Mouse (Mus musculus) erythroid progenitor cell, adult 5-6 weeks (primary cell): ENCODE measurements around the gene Vsx2. TPM values are rescaled to one million over a fixed set of nuclear protein-coding genes. Genes with fewer than 3 reads are reported as not detected.

ENCODE experiments used
- ATAC-seq: replicated peaks from 2 replicates; pipeline ENCODE4 v1.8.0; 2016; ENCODE audit warnings: moderate number of reproducible peaks, mild to moderate bottlenecking, moderate TSS enrichment, inconsistent platforms; ENCODE audit not compliant: poor library complexity, low FRiP score, severe bottlenecking
- total RNA-seq, 2 experiments: library from RNA; stranded (forward) in 1 of 2; stranded (reverse) in 1 of 2; fragments of 150-400 nt in 1 of 2; fragments of 186-747, 209-891 nt in 1 of 2; gene quantifications; 2 replicates each; pipeline versions ENCODE4 v1.2.3 to v1.2.4; 2015 to 2017; ENCODE audit warnings: low replicate concordance in 2 of 2

The Vsx2 gene
- total RNA-seq, 2 experiments from 2014 or later = not detected

DNA sequence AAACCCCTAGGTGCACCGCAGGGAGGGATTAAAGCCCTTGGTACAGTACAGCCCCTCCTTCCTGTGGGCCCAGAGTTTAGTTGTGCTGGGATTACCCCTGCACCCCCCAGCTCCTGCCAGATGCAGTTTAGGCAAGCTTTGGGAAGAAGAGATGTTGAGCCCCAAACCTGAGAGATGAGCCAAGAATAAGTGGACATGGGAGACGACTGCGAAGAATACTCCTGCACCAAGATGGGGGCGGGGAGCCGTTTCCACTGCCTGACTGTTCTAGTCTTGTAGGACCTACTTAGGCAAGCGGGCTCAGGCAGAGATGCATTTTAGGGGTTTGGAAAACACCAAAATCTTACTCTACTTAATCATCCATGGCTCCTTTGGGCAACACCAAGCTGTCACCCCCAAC is 70.7 kb downstream of the Vsx2 start:
- no peak for ATAC-seq

DNA sequence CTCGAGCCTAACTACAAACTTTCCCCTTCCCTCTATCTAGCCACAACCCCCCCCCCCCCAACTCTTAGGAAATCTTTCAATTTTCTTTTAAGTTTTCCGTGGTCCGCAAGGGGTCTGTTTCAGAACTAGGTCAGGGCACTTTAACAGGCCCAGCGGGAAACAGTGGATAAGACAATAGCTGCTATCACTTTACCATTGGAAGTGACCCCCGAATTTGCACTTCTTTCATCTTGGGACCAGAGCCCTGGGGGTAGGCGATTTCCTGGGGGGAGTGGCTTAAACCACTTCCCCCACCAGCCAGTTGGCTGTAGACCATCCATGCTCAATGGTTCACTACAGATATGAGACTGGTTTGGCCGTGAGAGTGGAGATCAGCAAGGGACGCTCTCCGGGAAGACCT is 71.1 kb downstream of the Vsx2 start, which contains the start of gene Vrtn:
Vrtn (plus strand) TSS at position 366 of the 400 bp plus-strand sequence.
- no peak for ATAC-seq

Other genes starting within 250 kb of the Vsx2 start
- gene Coq6, start 208.1 kb upstream of the Vsx2 start, total RNA-seq (2015; ENCODE audit: low replicate concordance) = 17.2 and 19.5 TPM in 2 replicates
- 5.6 and 14.4 TPM in 2 replicates for gene Coq6, start 208.1 kb upstream of the Vsx2 start, total RNA-seq (2017; ENCODE audit: low replicate concordance)
- gene Fam161b, start 207.9 kb upstream of the Vsx2 start, total RNA-seq (2015; ENCODE audit: low replicate concordance) = 2.9 TPM in 1 of 2 replicates, not detected in the other
- gene Fam161b, start 207.9 kb upstream of the Vsx2 start, total RNA-seq (2017; ENCODE audit: low replicate concordance) = 3.6 and 3.7 TPM in 2 replicates
- gene Entpd5, start 160.7 kb upstream of the Vsx2 start, total RNA-seq (2015; ENCODE audit: low replicate concordance) = 8.6 and 17.2 TPM in 2 replicates
- gene Entpd5, start 160.7 kb upstream of the Vsx2 start, total RNA-seq (2017; ENCODE audit: low replicate concordance) = 4.8 and 9.2 TPM in 2 replicates
- gene Bbof1, start 160.7 kb upstream of the Vsx2 start, total RNA-seq (2015; ENCODE audit: low replicate concordance) = not detected in 2 replicates
- gene Bbof1, start 160.7 kb upstream of the Vsx2 start, total RNA-seq (2017; ENCODE audit: low replicate concordance) = 2.6 and 9.1 TPM in 2 replicates
- gene Rnf113a2, start 152.6 kb upstream of the Vsx2 start, total RNA-seq (2015; ENCODE audit: low replicate concordance) = 29.8 and 29.9 TPM in 2 replicates
- gene Rnf113a2, start 152.6 kb upstream of the Vsx2 start, total RNA-seq (2017; ENCODE audit: low replicate concordance) = 14.8 and 15.8 TPM in 2 replicates
- 4.2 and 6.8 TPM in 2 replicates for gene Aldh6a1, start 118.8 kb upstream of the Vsx2 start, total RNA-seq (2015; ENCODE audit: low replicate concordance)
- 2.6 and 7.5 TPM in 2 replicates for gene Aldh6a1, start 118.8 kb upstream of the Vsx2 start, total RNA-seq (2017; ENCODE audit: low replicate concordance)
- gene Lin52, start 118.3 kb upstream of the Vsx2 start, total RNA-seq (2015; ENCODE audit: low replicate concordance) = 19.8 and 41.1 TPM in 2 replicates
- 22.0 and 26.2 TPM in 2 replicates for gene Lin52, start 118.3 kb upstream of the Vsx2 start, total RNA-seq (2017; ENCODE audit: low replicate concordance)
- 0.72 TPM in 1 of 2 replicates, not detected in the other for gene Abcd4, start 47.7 kb downstream of the Vsx2 start, total RNA-seq (2015; ENCODE audit: low replicate concordance)
- 0.77 TPM in 1 of 2 replicates, not detected in the other for gene Abcd4, start 47.7 kb downstream of the Vsx2 start, total RNA-seq (2017; ENCODE audit: low replicate concordance)
- gene Vrtn, start 71.3 kb downstream of the Vsx2 start, total RNA-seq (2015; ENCODE audit: low replicate concordance) = not detected in 2 replicates
- gene Vrtn, start 71.3 kb downstream of the Vsx2 start, total RNA-seq (2017; ENCODE audit: low replicate concordance) = not detected in 2 replicates
- gene Syndig1l, start 129.1 kb downstream of the Vsx2 start, total RNA-seq (2015; ENCODE audit: low replicate concordance) = not detected in 2 replicates
- gene Syndig1l, start 129.1 kb downstream of the Vsx2 start, total RNA-seq (2017; ENCODE audit: low replicate concordance) = not detected in 2 replicates
- gene Npc2, start 203.4 kb downstream of the Vsx2 start, total RNA-seq (2015; ENCODE audit: low replicate concordance) = 42.5 and 44.9 TPM in 2 replicates
- 19.3 and 22.6 TPM in 2 replicates for gene Npc2, start 203.4 kb downstream of the Vsx2 start, total RNA-seq (2017; ENCODE audit: low replicate concordance)
- 254 and 272 TPM in 2 replicates for gene Isca2, start 203.5 kb downstream of the Vsx2 start, total RNA-seq (2015; ENCODE audit: low replicate concordance)
- 80.6 and 121 TPM in 2 replicates for gene Isca2, start 203.5 kb downstream of the Vsx2 start, total RNA-seq (2017; ENCODE audit: low replicate concordance)